Mouse (Mus musculus) heart, postnatal 4 days (tissue): ENCODE measurements around the gene Daam1. TPM values are rescaled to one million over a fixed set of nuclear protein-coding genes. Genes with fewer than 3 reads are reported as not detected.
"Not testable (repeated sequence)": the region's sequence is repeated elsewhere in the genome, so short reads cannot be mapped to it uniquely, and the experiment has no call there.

ENCODE experiments used
- DNase-seq: peaks from one replicate; pipeline ENCODE4 v3.0.0; 2021
- total RNA-seq, 2 experiments: library from RNA; stranded (reverse); gene quantifications; 2 replicates each; pipeline ENCODE4 v1.2.3; 2021

Daam1 gene
- total RNA-seq, 2 experiments from 2014 or later, result 88.8 to 92.1 TPM

DNA sequence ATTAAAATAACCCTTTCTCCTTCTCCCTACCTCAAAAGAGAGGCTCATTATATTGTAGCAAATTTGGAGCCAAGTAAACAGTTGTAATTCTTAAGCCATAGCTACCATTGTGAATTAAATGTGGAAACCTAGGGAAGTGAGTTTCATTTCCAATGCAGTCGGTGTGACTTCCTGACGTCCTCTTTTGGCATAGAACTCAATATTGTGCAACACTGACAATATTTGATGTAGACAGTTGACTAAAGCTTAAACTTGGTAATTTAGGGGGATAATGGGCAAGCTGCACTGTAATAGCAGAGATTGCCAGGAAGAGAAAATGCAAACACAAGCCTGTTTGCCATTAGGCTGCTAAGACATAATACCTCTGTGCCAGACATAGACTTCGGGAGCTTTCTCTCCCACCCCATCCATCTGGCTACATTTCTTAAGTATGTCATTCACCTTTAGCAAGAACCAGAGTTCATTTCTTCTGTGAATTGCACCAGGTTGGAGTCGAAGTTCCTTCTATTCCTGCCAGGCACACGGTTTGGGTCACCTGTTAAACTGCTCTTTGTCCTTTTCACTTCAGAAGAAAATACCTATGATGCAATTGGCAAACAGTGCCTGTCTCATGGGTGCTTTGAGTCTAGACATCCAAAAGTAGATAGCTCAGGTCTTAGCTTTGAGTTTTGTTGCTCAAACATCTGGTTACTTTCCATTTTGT is 5.2 kb downstream of the Daam1 start:
- no peak for DNase-seq

GRCm38 (mm10) chr12:71836776-71837175 is 5.9 kb downstream of the Daam1 start:
- DNase-seq, result no peak

DNA sequence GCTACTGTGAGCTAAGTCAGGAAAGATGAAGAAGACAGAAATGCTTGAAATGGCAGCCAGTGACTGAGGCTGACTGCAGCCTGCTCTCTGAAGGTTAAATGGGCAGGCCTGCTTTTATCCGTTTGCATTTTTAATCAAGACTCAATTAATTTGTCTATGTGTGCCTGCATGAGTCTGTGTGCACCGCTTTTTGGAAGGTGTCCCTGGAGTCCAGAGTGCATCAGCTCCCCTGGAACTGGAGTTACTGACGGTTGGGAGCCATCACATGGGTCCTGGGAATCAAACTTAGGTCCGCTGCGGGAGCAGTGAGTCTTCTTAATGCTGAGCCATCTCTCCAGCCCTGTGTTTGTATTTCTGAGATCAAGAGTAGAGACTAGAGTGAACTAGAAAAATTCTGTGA is 6.7 kb downstream of the Daam1 start:
- no peak for DNase-seq

GRCm38 (mm10) chr12:71838230-71838629 is 7.4 kb downstream of the Daam1 start:
- DNase-seq, result no peak

GRCm38 (mm10) chr12:71839653-71840052 is 8.8 kb downstream of the Daam1 start:
- DNase-seq, result no peak

- DNase-seq, result no peak
Observed at GRCm38 (mm10) chr12:71840430-71841186, 9.7 kb downstream of the Daam1 start.

- peak; percentile 61 for DNase-seq
Observed at GRCm38 (mm10) chr12:71842006-71842405, 11.1 kb downstream of the Daam1 start.

- no peak for DNase-seq
Observed at GRCm38 (mm10) chr12:71842588-71842987, 11.7 kb downstream of the Daam1 start.

GRCm38 (mm10) chr12:71845486-71845885 is 14.6 kb downstream of the Daam1 start:
- no peak for DNase-seq

- not testable (repeated sequence) for DNase-seq
Observed at GRCm38 (mm10) chr12:71846416-71846815, 15.5 kb downstream of the Daam1 start.

DNA sequence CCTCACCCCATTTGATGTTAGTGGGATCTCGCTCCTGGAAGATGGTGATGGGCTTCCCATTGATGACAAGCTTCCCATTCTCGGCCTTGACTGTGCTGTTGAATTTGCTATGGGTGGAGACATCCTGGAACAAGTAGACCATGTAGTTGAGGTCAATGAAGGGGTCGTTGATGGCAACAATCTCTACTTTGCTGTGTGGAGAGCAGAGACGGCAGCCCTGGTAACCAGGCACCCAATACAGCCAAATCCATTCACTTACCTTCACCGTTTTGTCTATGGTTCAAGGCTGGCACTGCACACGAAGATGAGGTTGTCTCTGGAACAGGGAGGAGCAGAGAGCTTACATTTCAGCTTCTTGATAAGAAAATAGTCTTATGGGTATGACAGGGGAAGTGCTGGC is 16.1 kb downstream of the Daam1 start:
- not testable (repeated sequence) for DNase-seq

- DNase-seq, result no peak
Observed at GRCm38 (mm10) chr12:71847617-71848016, 16.7 kb downstream of the Daam1 start.

DNA sequence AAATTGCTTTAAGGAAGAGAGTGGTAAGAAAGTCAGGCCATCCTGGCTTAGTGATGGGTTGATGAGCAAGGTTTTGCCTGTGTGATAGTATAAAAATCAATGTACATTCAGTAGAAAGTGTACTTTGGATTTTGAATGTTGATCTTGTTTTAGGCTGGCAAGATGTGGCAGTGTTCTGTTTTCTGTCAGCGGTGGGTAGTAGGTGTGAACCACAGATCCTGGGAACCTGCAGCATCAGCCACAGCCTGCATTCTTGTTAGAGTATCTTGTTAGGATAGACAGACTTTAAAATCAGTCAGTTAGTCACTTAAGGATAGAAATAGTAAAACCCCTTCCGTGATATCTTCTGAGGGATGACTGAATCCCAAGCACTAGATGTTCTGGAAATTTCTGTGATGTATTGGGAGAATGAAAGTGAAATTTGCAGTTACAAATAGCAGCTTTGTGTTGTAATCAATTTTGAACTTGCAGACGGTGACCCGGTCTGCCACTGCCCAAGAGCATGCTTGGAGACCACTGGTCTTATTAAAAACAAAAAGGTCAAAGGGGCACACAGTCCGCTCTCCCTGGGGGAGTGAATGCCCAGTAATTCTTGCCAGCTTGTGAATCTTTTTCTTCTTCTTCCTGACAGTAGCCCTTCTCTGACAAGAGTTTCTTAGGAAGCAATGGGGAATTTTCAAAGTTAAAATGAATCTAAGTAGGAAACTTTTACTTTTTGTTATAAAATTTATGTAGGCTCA is 17.3 kb downstream of the Daam1 start:
- no peak for DNase-seq

DNA sequence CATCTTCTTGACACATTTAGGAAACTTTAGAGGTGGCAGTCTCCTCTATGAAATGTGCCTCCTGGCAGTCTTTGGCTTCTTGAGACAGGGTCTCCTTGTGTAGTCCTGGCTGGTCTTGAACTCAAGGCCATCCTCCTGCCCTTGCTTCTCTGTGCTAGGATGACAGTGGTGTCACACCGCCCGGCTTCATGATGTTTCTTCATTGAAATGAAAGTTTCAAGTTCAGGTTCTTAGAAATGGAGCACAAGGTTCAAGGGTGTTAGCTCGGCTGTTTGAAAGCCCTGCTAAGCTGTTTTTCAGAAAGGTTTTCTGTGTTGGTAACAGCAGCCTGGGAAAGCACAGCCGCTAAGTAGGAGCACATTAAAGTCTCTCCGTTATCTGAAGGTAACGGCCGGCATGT is 18.2 kb downstream of the Daam1 start:
- no peak for DNase-seq

DNA sequence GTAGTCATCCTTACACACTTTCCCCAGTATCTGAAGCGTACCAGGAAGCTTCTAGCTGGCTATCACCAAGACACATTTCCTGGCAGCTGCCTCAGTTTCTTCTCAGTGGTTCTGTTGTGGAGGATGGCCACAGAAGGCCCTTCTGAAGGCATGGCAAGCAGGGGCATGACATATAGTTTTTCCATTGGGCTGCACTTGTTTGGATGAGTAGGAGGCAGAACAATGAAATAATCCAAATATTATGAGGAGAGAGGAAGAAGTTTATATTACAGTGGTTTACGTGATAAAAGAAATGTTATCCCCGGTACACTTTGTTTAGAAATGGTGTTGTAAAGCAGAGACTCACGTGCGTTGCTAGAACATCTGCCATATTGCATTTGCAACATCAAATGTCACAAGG is 19.3 kb downstream of the Daam1 start:
- no peak for DNase-seq

GRCm38 (mm10) chr12:71852678-71853077 is 21.8 kb downstream of the Daam1 start:
- no peak for DNase-seq

DNA sequence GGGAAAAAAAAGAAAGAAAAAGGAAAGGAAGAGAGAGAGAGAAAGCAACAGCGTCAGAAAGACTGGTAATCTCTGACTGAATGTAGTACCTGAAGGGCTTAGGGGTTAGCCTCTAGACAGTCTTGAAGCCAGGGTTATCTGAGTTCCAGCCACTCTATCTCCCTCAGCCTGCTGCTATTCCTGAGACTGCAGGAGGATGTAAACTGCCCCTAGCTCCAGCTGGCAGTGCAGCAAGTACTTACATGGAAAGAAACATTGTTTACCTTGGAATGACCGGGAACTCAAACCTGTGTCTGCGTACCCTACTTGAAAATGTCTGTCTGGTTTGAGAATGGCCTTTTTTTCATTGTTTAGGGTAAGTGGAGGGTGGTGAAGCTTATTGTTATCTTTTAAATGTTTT is 22.8 kb downstream of the Daam1 start:
- no peak for DNase-seq

DNA sequence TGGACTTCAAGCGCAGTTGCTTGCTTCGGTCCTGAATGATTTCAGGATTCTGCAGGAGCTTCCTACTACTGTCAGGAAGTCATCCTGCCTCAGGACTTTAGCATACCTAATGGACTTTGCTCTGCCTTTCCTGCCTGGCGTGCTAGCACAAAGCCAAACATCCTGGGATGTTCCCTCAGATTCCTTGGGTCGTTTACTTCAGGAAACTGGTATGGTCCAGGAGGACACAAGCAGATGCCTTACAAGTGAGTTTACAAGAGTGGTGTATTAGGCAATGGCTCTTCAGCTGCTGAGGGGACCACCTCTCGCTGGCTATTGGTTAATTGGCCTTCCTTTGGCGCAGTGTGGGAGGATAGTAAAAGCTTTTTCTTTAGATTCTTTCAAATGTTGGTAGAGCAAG is 23.3 kb downstream of the Daam1 start:
- no peak for DNase-seq

GRCm38 (mm10) chr12:71855730-71856479 is 25.0 kb downstream of the Daam1 start:
- DNase-seq, result peak; percentile 75

DNA sequence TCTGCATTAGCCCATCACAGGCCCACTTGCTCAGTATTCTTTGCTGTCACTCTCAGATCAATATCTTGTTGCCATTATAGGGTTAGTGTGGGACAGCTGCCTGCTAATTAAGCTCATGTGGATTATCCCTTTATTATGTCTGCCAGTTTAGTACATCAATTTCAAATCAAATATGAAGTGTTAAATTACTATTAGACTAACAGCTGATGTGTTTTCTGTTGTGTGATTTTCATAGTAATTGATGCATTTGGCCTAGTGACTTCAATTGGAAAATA is 25.5 kb downstream of the Daam1 start:
- no peak for DNase-seq

DNA sequence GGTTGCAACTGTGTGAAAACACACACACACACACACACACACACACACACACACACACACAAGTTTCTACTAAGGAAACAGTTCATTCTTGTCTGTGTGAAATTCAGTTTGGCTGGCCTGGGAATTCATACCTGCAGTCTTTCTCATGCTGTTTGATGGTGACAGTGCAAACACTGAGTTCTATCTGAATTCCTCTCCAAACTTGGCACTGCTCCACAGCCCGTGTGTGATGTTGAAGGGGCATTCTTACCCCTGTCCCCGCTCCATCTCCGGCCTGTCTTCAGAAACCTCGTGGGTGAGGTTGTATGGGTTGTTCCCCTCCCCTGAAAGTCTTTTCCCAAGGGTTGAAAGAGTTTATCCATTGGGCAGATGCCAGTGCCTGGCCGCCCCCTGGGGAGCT is 28.2 kb downstream of the Daam1 start:
- DNase-seq, result peak; percentile 46

DNA sequence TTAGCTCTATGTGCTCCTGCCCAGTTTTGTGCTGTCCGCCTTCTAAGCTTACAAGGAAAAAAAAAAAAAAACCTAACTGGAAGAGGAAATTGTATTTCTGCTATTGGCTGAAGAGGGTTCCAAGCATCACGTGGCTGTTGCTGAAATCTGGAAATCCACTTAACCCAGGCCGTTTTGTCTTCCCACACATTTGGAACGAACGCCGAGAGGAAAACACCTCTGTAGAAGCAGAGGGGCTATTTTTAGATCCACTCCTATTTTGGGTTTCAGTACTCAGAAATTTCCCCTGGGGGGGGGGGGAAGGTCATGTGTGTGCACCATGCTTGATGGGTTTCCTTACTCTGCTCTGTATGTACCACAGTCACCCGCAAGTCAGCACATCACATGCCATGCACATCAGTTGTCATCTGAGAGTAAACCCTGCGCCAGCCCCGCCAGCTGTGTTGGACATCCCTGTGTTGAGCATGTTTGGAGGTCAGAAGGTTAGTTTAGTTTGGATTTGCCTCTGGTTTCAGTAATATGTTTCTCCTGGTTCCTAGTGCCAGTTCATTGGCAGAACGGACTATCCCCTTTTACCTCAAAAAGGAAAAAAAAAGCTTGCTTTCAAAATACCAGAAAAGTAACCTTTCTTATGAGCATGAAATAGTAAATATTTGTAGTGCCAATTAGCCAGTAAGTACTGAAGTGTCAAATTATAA is 33.1 kb downstream of the Daam1 start:
- peak; percentile 74 for DNase-seq
